Mouse (Mus musculus): ENCODE results near the gene Card6.

Gene Card6

DNA sequence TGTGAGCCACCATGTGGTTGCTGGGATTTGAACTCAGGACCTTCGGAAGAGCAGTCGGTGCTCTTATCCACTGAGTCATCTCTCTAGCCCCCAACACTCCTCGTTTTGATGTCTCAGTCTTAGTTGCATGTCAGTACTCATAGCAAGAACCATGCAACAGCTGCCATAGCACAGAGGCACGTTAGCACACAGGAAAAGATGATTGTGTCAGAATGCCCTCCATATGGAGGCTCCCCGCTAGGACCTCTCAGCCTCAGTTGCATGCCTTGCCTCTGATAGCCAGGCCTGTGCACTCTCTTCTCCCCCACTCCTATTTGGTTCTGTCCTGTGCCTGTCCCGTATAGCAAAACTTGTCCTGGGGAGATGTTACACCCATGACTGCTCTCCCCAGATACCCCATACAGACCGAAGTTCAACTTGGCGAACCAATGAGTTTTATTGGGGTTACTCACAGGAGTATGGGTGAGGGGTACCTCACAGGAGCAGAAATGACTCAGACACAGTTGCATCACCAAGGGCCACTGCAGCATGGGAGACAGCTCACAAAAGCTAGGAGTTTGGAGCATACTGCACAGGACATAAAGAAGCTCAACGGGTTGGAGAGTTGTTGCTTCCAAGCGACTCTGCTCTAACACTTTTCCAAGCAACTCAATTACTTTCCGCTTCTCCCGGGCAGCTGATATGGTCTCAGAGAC lies 20.9 kb upstream of the Card6 start:
- DNase-seq = no peak

GRCm38 (mm10) chr15:5128176-5128940 lies 20.0 kb upstream of the Card6 start:
- no peak for DNase-seq

DNA sequence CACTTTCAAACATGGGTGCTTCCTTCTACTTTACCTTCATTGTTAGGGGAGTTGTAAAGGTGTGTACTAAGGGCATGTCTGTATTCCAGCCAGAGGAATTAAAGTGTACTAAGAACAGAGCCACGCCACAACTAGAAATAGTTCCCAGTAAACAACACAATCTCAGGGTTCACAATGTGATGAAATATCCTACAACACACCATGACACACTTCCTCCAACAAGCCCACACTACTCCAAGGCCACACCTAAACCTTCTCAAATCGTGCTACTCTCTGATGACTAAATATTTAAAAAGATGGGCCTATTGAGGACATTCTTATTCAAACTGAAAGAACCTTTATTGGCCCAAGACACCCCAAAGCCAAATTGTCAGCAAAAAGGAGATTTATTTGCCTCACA lies 19.1 kb upstream of the Card6 start:
- DNase-seq = no peak

GRCm38 (mm10) chr15:5126456-5126855 lies 18.1 kb upstream of the Card6 start:
- no peak for DNase-seq

- DNase-seq = no peak
Measured at GRCm38 (mm10) chr15:5121535-5122313, 13.4 kb upstream of the Card6 start.

GRCm38 (mm10) chr15:5119707-5120106 lies 11.4 kb upstream of the Card6 start:
- DNase-seq = no peak

DNA sequence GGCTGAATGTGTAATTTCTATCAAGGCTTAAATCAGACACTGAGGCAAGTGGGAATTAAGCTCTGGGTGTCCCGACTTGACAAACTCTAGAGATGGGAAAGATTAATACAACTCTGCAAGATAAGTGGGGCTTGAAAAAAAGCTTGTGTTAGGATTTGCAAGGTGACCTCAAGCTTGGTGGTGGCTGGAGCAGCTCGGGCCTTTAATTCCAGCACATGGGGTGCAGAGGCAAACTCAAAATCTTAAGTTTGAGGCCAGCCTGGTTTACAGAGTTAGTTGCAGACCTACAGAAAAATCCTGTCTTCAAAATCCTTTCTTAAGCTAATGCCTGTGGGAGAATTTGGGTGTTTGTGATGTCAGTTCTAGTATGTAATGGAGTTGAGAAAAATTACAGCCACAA lies 10.9 kb upstream of the Card6 start:
- DNase-seq = no peak

- DNase-seq = no peak
Measured at GRCm38 (mm10) chr15:5118626-5119025, 10.3 kb upstream of the Card6 start.

DNA sequence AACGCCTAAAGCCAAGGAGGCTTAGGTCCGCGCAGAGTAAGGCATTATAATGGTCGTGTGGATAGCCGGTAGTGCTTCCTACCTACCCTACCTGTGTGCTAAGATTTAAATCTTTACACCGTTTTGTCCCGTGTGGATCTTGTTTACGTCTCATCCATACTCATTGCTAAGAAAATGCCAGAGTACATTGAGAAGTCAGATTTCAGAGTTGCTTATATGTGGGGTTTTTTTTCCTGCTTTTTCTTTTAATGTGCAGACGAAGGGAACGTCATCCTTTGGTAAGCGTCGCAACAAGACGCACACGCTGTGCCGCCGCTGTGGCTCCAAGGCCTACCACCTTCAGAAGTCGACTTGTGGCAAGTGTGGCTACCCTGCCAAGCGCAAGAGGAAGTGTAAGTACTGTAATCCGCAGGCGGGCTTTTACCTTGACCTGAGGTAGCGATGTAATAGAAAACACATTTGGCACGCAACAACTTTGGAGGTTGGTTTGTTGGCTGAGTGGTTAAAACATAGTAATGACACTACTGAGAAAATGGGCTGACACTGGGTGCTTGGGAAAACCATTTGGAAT lies 8.8 kb upstream of the Card6 start:
- peak; percentile 37 for DNase-seq

GRCm38 (mm10) chr15:5116270-5117030 lies 8.1 kb upstream of the Card6 start, which contains the start of gene Rpl37:
TSS of gene Rpl37 (plus strand) at chr15:5116645.
- peak; percentile 99 for DNase-seq

- no peak for DNase-seq
Measured at GRCm38 (mm10) chr15:5115173-5115572, 6.8 kb upstream of the Card6 start.

DNA sequence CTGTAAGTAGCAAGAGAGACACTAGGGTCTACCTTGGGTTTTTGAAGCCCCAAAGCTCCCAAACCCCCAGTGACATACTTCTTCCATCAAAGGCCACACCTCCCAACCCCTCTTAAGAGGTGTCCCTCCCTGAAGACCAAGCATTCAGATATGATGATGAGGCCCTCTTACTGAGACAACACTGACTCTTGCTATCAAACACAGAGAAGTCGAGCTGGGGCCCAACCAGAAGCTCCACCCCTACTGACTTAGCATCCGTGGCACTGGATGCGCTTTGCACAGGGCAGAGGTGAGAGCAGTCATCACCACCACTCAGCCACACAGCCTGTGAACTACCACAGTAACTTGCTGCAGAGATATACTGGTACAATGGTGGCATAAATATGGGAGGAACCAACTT lies 4.3 kb upstream of the Card6 start:
- DNase-seq = no peak

- peak; percentile 9 for DNase-seq
Measured at GRCm38 (mm10) chr15:5108655-5109040, 309 bp upstream of the Card6 start.

- DNase-seq = no peak
Measured at GRCm38 (mm10) chr15:5106293-5106692, 2.0 kb downstream of the Card6 start.

- no peak for DNase-seq
Measured at GRCm38 (mm10) chr15:5105891-5106290, 2.4 kb downstream of the Card6 start.

DNA sequence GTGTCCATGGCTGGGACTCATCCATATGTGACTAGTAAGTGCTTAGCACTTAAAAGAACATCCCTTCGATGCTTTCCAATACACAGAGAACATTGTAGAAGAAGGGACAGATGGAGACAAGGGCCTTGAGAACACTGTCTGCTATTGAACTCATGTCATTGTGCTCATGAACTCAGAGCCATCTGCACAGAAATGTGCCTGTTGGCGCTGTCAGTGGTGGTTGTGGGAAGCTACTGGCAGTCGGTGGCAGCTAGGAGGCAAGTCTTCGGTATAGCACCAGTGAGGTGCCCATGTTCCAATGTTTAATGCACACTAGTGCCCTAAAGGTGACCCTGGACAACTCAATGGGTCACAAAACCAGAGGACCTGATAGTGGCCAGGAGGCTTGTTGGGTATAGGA lies 6.0 kb downstream of the Card6 start:
- no peak for DNase-seq

DNA sequence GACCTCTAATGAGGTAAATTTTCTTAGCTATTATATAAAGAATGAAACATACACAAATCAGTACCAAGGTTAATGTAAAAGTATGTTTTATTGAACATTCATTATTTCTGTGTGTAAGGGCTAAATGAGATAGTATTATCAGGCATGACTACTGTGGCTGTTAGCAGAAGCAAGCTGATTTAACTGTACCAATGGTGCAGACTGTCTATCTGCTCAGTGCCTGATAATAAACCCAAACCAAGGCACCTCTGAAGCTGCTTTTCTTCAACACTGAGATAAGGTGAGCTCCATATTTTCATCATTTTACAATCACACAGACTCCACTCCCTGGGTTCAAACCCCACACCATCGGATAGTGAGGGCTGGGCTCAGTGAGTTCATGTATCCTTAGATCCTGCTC lies 11.0 kb downstream of the Card6 start:
- no peak for DNase-seq

- no peak for DNase-seq
Measured at GRCm38 (mm10) chr15:5095534-5096301, 12.6 kb downstream of the Card6 start.

GRCm38 (mm10) chr15:5090131-5090530 lies 18.2 kb downstream of the Card6 start:
- DNase-seq = no peak

DNA sequence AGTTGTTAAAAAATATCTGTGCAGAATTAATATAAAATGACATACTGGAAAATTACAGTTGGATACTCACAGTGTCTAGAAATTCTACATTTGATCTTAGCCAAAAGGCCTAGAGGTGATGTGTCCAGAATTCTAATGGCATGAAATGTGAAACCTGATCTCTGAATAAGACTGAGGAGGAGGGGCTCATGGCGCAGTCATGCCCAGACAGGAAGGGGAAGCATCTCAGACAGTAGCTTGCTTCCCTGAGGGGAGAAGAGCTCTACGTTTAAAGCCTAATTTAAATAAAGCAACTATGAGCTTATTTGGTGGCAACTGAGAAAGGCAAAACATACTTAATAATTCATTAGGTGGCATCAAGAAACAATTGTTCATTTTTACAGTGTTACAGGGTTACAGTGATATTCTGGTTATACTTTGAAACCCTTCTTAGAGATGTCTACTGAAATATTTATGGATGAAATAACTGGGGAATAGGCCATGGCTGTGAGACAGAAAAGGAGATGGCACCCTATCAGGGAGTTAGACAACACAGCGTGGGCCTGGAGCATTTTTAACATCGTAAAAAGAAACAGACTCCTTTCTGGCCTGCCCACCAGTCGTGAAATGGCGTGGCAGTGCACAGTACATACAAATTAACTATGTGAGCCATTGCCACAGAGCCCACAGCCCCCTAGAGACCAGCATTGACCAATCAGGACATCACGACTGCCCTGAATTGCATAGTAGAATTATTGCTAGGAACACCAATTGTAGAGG lies 19.3 kb downstream of the Card6 start:
- no peak for DNase-seq

- no peak for DNase-seq
Measured at GRCm38 (mm10) chr15:5086162-5086561, 22.2 kb downstream of the Card6 start.
